ENCODE assay signal across 9 mouse cellular contexts in genomic region chr10:61380186-61380585, GRCm38 (mm10). TPM values are rescaled to one million over a fixed set of nuclear protein-coding genes. Genes with fewer than 3 reads are reported as not detected.
DNase-seq lines count a peak whose midpoint lies in the region; ATAC-seq and TF ChIP-seq lines count a peak whose summit lies in the region.
"Had no signal": no experiment of that assay in that cellular context is flagged by ENCODE, and none has a peak within 500 bp of the region (broad histone marks: within the 10 kb centered on the region; RNA-seq: fewer than 3 reads in every experiment).

No protein-coding gene starts in this region.

- no peak overlapping the region for H3K4me3 ChIP-seq in kidney, adult 2 months (ENCODE audit: insufficient read depth, low read depth, low read length)
- no peak overlapping the region for H3K4me3 ChIP-seq in forebrain, postnatal 0 days (ENCODE audit: low read depth, low read length)
- H3K4me3 ChIP-seq in hindbrain, embryonic 15.5 days = peak overlapping the region; percentile 69
- peak overlapping the region; percentile 75 for H3K4me3 ChIP-seq in lung, embryonic 14.5 days (ENCODE audit: low read depth, low read length)
- no peak overlapping the region for H3K4me3 ChIP-seq in stomach, postnatal 0 days (ENCODE audit: low read depth, low read length)

- peak; percentile 62 for DNase-seq in kidney, adult 2 months
- DNase-seq in kidney, adult 9 months = no peak
- peak; percentile 14 for DNase-seq in forebrain, postnatal 0 days
- peak; percentile 70 for DNase-seq in lung, embryonic 14.5 days
- DNase-seq in stomach, postnatal 0 days (ENCODE audit: low spot score) = no peak
- no peak for DNase-seq in frontal cortex, postnatal 25 days (ENCODE audit: low spot score in 2 of 2)

- TF ChIP-seq CTCF in kidney, adult 2 months (conservative IDR thresholded peaks at IDR 0.05; ENCODE audit: insufficient read depth, insufficient read length, low read depth, low read length) = no peak
- TF ChIP-seq CTCF in forebrain, postnatal 0 days (IDR thresholded peaks at IDR 0.05; ENCODE audit: low read depth) = no peak
- no peak for TF ChIP-seq CTCF in lung, embryonic 14.5 days (IDR thresholded peaks at IDR 0.05; ENCODE audit: low read depth)
- TF ChIP-seq CTCF in stomach, postnatal 0 days (IDR thresholded peaks at IDR 0.05; ENCODE audit: low read depth) = no peak

- 51% methylated on average over 9 of the region's 9 CpGs for WGBS in kidney, adult 2 months
- 17% methylated on average over 9 of the region's 9 CpGs for WGBS in forebrain, postnatal 0 days
- WGBS in hindbrain, embryonic 15.5 days = 11% methylated on average over 9 of the region's 9 CpGs
- 10% methylated on average over 9 of the region's 9 CpGs for WGBS in lung, embryonic 14.5 days
- 19% methylated on average over 9 of the region's 9 CpGs for WGBS in stomach, postnatal 0 days

- TF ChIP-seq POLR2A in kidney, adult 2 months (IDR thresholded peaks at IDR 0.05; ENCODE audit: low read depth, low read length) = no peak

- H3K4me1 ChIP-seq in kidney, adult 2 months (ENCODE audit: control insufficient read depth, insufficient read depth, low read length) = peaks cover 11% of the 10 kb centered on the region; the same call in 1 of the 2 replicates
- H3K4me1 ChIP-seq in forebrain, postnatal 0 days (ENCODE audit: insufficient read depth) = peaks cover 13% of the 10 kb centered on the region; the same call in 1 of the 2 replicates
- peaks cover 55% of the 10 kb centered on the region for H3K4me1 ChIP-seq in hindbrain, embryonic 15.5 days (replicated peaks)
- H3K4me1 ChIP-seq in lung, embryonic 14.5 days (ENCODE audit: insufficient read depth) = peaks cover 33% of the 10 kb centered on the region
- peaks cover 12% of the 10 kb centered on the region for H3K4me1 ChIP-seq in stomach, postnatal 0 days (replicated peaks; ENCODE audit: control insufficient read depth, insufficient read depth)

- peak overlapping the region; percentile 49 for H3K27ac ChIP-seq in kidney, adult 2 months (ENCODE audit: insufficient read depth, low read depth, low read length)
- H3K27ac ChIP-seq in forebrain, postnatal 0 days (ENCODE audit: low read depth, low read length) = no peak overlapping the region
- peak overlapping the region; percentile 54; the same call in 1 of the 2 replicates for H3K27ac ChIP-seq in hindbrain, embryonic 15.5 days (replicated peaks)
- H3K27ac ChIP-seq in lung, embryonic 14.5 days (ENCODE audit: low read depth) = peak overlapping the region; percentile 77
- H3K27ac ChIP-seq in stomach, postnatal 0 days (replicated peaks) = peak overlapping the region; percentile 49

- TF ChIP-seq EP300 in stomach, postnatal 0 days (optimal IDR thresholded peaks at IDR 0.05) = no peak

- H3K27me3 ChIP-seq in kidney, adult 2 months (replicated peaks; ENCODE audit: control insufficient read depth, insufficient read depth, low read length) = no peaks in the 10 kb centered on the region
- no peaks in the 10 kb centered on the region for H3K27me3 ChIP-seq in forebrain, postnatal 0 days (ENCODE audit: insufficient read depth, low read length)
- 0 out of 2 replicates have a peak, but pooled peaks cover 2% of the 10 kb centered on the region for H3K27me3 ChIP-seq in hindbrain, embryonic 15.5 days
- H3K27me3 ChIP-seq in lung, embryonic 14.5 days (ENCODE audit: insufficient read depth, low read length) = no peaks in the 10 kb centered on the region
- H3K27me3 ChIP-seq in stomach, postnatal 0 days (ENCODE audit: control insufficient read depth, insufficient read depth, low read length) = no peaks in the 10 kb centered on the region

- H3K4me2 ChIP-seq in forebrain, postnatal 0 days (ENCODE audit: low read depth) = peak overlapping the region; percentile 13; the same call in 1 of the 2 replicates
- peak overlapping the region; percentile 81 for H3K4me2 ChIP-seq in hindbrain, embryonic 15.5 days
- peak overlapping the region; percentile 97 for H3K4me2 ChIP-seq in lung, embryonic 14.5 days
- H3K4me2 ChIP-seq in stomach, postnatal 0 days (replicated peaks; ENCODE audit: low read depth) = peak overlapping the region; percentile 31; the same call in 1 of the 2 replicates

- H3K9ac ChIP-seq in forebrain, postnatal 0 days = no peak overlapping the region
- H3K9ac ChIP-seq in hindbrain, embryonic 15.5 days = no peak overlapping the region
- peak overlapping the region; percentile 29; the same call in 1 of the 2 replicates for H3K9ac ChIP-seq in lung, embryonic 14.5 days
- no peak overlapping the region for H3K9ac ChIP-seq in stomach, postnatal 0 days (ENCODE audit: low read length)

- no peaks in the 10 kb centered on the region for H3K36me3 ChIP-seq in kidney, adult 2 months (ENCODE audit: control insufficient read depth, insufficient read depth, low read length)
- H3K36me3 ChIP-seq in forebrain, postnatal 0 days (ENCODE audit: insufficient read depth) = no peaks in the 10 kb centered on the region
- no peaks in the 10 kb centered on the region for H3K36me3 ChIP-seq in hindbrain, embryonic 15.5 days
- 0 out of 2 replicates have a peak, but pooled peaks cover 3% of the 10 kb centered on the region for H3K36me3 ChIP-seq in lung, embryonic 14.5 days (ENCODE audit: insufficient read depth)
- H3K36me3 ChIP-seq in stomach, postnatal 0 days (ENCODE audit: control insufficient read depth, insufficient read depth, low read length) = no peaks in the 10 kb centered on the region; the same call in 1 of the 2 replicates

- ATAC-seq in forebrain, postnatal 0 days = no peak
- ATAC-seq in hindbrain, embryonic 15.5 days (ENCODE audit: low FRiP score, low read depth) = 0 out of 2 replicates have a peak, but pooled peaks have one; percentile 9
- ATAC-seq in lung, embryonic 14.5 days (ENCODE audit: insufficient read depth) = peak; percentile 6; the same call in 1 of the 2 replicates
- ATAC-seq in stomach, postnatal 0 days (ENCODE audit: low FRiP score, low TSS enrichment) = no peak
- no peak for ATAC-seq in erythroid progenitor cell, adult 5-6 weeks (replicated peaks; ENCODE audit: low FRiP score, poor library complexity, severe bottlenecking)

- H3K9me3 ChIP-seq in forebrain, postnatal 0 days (ENCODE audit: low read length) = no peaks in the 10 kb centered on the region
- no peaks in the 10 kb centered on the region for H3K9me3 ChIP-seq in hindbrain, embryonic 15.5 days
- H3K9me3 ChIP-seq in lung, embryonic 14.5 days (ENCODE audit: low read depth, low read length) = no peaks in the 10 kb centered on the region
- H3K9me3 ChIP-seq in stomach, postnatal 0 days (ENCODE audit: control insufficient read depth, low read length) = no peaks in the 10 kb centered on the region

RNA-seq across cellular contexts. Expression of gene Pald1, which starts 3.1 kb away (rescaled TPM):
- polyA plus RNA-seq in kidney, adult 2 months (2012; rRNA removed) = 8.8 and 10.8 TPM in 2 replicates
- total RNA-seq in forebrain, postnatal 0 days (2014; rRNA removed) = 20.2 and 23.7 TPM in 2 replicates
- 12.4 and 14.4 TPM in 2 replicates for polyA plus RNA-seq in forebrain, postnatal 0 days (2015; fragmentation: Nextera tagmentation; extraction: Ambion mirVana)
- 26.4 and 32.4 TPM in 2 replicates for polyA plus RNA-seq in hindbrain, embryonic 15.5 days (2015; fragmentation: Nextera tagmentation; extraction: Ambion mirVana)
- 44.1 and 47.5 TPM in 2 replicates for polyA plus RNA-seq in lung, embryonic 14.5 days (2014; fragmentation: Nextera tagmentation; extraction: Ambion mirVana)
- 5.6 and 5.7 TPM in 2 replicates for polyA plus RNA-seq in stomach, postnatal 0 days (2015; fragmentation: Nextera tagmentation; extraction: Ambion mirVana)
- not detected in 2 replicates for total RNA-seq in erythroid progenitor cell, adult 5-6 weeks (2015; ENCODE audit: low replicate concordance)
- total RNA-seq in erythroid progenitor cell, adult 5-6 weeks (2017; ENCODE audit: low replicate concordance) = 0.39 TPM in 1 of 2 replicates, not detected in the other

RNA-seq across cellular contexts. Expression of gene Nodal, which starts 37.6 kb away (rescaled TPM):
- polyA plus RNA-seq in kidney, adult 2 months (2012; rRNA removed) = 0.06 and 0.12 TPM in 2 replicates
- 0.54 TPM in 1 of 2 replicates, not detected in the other for total RNA-seq in forebrain, postnatal 0 days (2014; rRNA removed)
- 0.13 and 0.16 TPM in 2 replicates for polyA plus RNA-seq in forebrain, postnatal 0 days (2015; fragmentation: Nextera tagmentation; extraction: Ambion mirVana)
- polyA plus RNA-seq in hindbrain, embryonic 15.5 days (2015; fragmentation: Nextera tagmentation; extraction: Ambion mirVana) = 0.30 and 0.34 TPM in 2 replicates
- polyA plus RNA-seq in lung, embryonic 14.5 days (2014; fragmentation: Nextera tagmentation; extraction: Ambion mirVana) = 0.08 TPM in 2 replicates
- polyA plus RNA-seq in stomach, postnatal 0 days (2015; fragmentation: Nextera tagmentation; extraction: Ambion mirVana) = 0.05 TPM in 1 of 2 replicates, not detected in the other
- not detected in 2 replicates for total RNA-seq in erythroid progenitor cell, adult 5-6 weeks (2015; ENCODE audit: low replicate concordance)
- total RNA-seq in erythroid progenitor cell, adult 5-6 weeks (2017; ENCODE audit: low replicate concordance) = not detected in 2 replicates
- total RNA-seq: MEL had no signal

Comparison
In these comparisons a context has a peak if more than half of its experiments do, and no peak if none do; other contexts are left out.
1. DNase-seq: peak in kidney, adult 2 months (single experiment), forebrain, postnatal 0 days (single experiment) and lung, embryonic 14.5 days (single experiment); none in kidney, adult 9 months (single experiment), stomach, postnatal 0 days (single experiment) and frontal cortex, postnatal 25 days (0 of 2).
2. H3K4me3 ChIP-seq: peak in hindbrain, embryonic 15.5 days (single experiment) and lung, embryonic 14.5 days (single experiment); none in kidney, adult 2 months (single experiment), forebrain, postnatal 0 days (single experiment) and stomach, postnatal 0 days (single experiment).
3. ATAC-seq: peak in hindbrain, embryonic 15.5 days (single experiment) and lung, embryonic 14.5 days (single experiment); none in forebrain, postnatal 0 days (single experiment), stomach, postnatal 0 days (single experiment) and erythroid progenitor cell, adult 5-6 weeks (single experiment).
4. H3K4me2 ChIP-seq: peak in every context shown above with its lines; median percentile 97 in lung, embryonic 14.5 days; 81 in hindbrain, embryonic 15.5 days; 31 in stomach, postnatal 0 days; 13 in forebrain, postnatal 0 days.